Mouse (Mus musculus) c-Kit-positive CD71-positive TER-119-negative erythroid progenitor cells, embryonic 14.5 days (primary cell): ENCODE results near the gene Sash1.
"Not testable (repeated sequence)": the region's sequence is repeated elsewhere in the genome, so short reads cannot be mapped to it uniquely, and the experiment has no call there.

ENCODE experiments used
- DNase-seq: peaks from one replicate; pipeline ENCODE4 v3.0.0-alpha.2; 2013; ENCODE audit warnings: low read depth

The Sash1 gene

GRCm38 (mm10) chr10:8756604-8757354 lies 129.1 kb downstream of the Sash1 start:
- no peak for DNase-seq

DNA sequence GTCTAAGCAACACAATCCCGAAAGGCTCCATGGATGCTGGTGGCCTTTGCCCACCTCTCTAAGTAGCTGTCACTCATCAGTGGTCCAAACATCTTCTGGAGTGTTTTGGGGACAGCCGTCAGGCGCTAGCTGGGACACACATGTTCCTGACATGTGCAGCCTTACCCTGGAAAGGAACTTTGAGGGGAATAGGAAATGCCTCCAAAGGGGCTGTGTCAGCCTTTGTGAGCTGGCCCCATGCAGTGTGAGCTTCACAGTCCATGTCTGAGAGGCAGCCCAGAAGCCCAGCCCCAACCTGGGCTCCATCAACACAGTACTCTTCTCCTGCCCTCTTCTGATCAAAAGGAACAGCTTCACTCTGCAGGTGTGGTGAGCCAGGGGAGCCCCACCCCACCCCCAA lies 132.5 kb downstream of the Sash1 start:
- no peak for DNase-seq

GRCm38 (mm10) chr10:8752436-8752835 lies 133.4 kb downstream of the Sash1 start:
- DNase-seq, result no peak

DNA sequence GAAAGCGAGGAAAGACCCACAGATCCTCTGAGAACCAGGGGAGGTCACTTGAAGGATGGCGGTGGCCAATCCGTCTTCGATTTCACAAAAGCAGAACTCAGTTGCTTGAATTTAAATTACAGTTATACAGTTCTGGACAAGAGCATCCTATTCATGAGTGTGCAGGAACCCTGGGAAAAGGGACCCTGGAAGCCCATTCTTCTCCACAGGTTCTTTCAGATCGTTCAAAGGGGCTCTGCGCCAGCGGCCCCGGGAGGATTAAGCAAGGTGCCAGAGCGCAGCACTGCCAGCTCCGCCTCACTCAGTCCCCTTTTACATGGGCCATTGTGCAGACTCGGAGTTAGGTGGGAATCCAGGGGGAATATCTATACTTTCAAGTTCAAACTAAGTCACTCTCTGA lies 136.3 kb downstream of the Sash1 start:
- no peak for DNase-seq

DNA sequence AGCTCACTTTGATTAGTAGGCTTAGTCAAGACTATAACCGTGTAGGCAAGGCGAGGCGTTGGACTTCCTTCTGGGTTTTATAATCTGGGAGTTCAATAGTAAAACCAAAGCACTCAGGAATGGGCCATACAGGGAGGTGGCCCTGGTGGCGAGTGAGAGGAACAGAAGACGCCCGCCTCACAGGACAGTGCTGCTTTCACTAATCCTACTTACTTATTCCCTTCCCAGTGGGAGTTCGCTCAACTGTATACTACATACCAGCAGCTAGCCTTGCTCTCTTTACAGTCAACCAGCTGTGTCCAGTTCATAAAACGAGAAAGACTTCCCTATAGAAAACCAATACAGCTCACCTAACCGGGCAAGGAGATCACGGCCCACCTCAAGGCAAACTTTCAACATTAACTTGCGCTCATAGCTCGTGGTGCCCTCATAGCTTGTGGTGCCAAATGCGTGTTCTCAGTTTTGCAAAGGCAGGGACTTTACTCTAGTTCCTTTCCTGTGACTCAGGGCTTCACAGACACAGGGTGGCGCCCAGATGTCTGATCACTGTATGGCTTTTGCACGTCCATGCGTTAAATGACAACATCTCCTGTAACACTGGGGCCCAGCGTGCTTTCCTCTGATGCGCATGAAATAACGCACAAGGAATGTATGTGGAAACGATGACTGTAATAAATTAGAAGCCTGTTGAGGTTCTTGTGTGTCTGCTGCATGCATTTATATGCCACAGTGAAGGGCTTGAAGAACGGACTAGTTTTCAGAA lies 138.2 kb downstream of the Sash1 start:
- no peak for DNase-seq

DNA sequence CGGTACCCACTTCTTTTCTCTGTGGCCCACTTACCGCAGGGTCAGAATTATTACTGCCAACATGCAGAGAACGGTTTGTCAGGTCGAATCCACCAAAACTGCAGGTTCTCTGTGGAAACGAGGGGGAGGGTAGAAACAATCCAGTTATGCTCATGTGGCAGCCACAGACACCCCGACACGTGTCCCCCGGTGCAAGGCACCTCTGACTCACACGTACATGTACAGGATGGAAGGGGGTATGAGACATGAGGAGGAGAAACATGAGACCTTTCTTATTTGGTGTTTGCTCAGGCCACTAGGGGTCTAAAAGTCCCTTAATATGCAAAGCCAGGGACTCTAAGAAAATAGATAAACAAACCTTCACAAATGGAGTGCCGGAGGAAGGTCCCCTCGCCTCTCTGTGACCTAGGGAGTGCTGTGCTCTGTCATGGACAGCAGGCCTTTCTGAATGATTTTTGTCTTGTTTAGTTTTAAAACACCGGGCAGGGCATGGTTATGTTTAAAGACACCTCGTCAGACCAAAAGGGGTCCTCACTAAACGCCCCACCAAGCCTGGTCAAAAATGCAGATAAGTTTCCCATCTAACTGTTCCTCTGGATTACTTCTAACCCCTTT lies 139.7 kb downstream of the Sash1 start:
- no peak for DNase-seq

GRCm38 (mm10) chr10:8742872-8743271 lies 143.0 kb downstream of the Sash1 start:
- peak; percentile 35 for DNase-seq

- no peak for DNase-seq
Observed at GRCm38 (mm10) chr10:8741505-8741904, 144.4 kb downstream of the Sash1 start.

- DNase-seq, result no peak
Observed at GRCm38 (mm10) chr10:8740797-8741196, 145.1 kb downstream of the Sash1 start.

- no peak for DNase-seq
Observed at GRCm38 (mm10) chr10:8729387-8730337, 156.2 kb downstream of the Sash1 start.

GRCm38 (mm10) chr10:8719345-8719744 lies 166.5 kb downstream of the Sash1 start:
- DNase-seq, result no peak

GRCm38 (mm10) chr10:8718831-8719230 lies 167.0 kb downstream of the Sash1 start:
- DNase-seq, result no peak

DNA sequence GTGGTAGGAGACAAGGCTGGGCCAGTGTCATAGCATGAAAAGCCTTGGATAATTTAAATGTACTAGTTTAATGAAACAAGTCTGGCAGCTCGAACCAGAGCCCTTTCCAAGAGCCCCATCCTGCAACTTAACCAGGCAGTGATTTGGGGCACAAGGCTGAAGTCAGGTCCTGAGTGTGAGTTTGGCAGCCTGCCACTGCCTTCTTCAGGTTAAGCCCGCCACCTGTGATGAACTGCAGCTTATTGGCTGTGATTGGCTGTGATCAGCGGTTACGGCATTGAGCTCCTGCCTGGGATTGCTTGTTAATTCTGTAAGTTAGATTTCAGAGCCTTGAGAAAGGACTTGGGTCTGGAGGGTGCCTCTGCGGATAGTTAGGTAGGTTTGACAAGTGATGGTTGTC lies 168.7 kb downstream of the Sash1 start:
- no peak for DNase-seq

DNA sequence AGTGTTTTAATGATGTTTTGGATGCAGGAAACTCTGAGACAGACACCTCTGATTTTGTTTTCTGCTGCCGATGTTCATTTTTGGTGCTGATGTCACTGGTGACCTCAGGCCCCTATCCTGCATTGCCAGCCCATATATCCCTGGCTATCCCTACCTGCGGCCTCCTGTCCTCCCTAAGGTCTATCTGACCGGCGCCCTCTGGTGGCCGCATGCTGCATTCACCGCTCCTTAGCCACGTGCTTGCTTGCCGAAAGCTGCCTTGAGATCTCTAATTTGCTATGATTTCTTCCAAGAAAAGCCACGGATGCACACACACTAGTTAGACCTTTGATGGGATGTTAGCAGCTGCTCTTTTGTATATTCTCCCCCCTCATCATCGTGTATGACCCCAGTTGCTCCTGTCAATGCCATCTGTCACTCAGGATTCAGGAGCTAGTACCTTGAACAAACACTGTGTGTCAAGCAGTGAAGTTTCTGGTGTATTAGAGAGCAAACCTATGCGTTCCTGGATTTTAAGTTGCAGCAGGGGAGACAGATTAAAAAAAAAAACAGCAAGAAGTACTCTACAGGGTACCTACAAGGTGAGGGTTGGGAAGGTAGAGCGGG lies 170.1 kb downstream of the Sash1 start:
- peak; percentile 38 for DNase-seq

- not testable (repeated sequence) for DNase-seq
Observed at GRCm38 (mm10) chr10:8696636-8697035, 189.2 kb downstream of the Sash1 start.

GRCm38 (mm10) chr10:8693996-8694500 lies 191.8 kb downstream of the Sash1 start:
- no peak for DNase-seq

GRCm38 (mm10) chr10:8693561-8693960 lies 192.3 kb downstream of the Sash1 start:
- no peak for DNase-seq

DNA sequence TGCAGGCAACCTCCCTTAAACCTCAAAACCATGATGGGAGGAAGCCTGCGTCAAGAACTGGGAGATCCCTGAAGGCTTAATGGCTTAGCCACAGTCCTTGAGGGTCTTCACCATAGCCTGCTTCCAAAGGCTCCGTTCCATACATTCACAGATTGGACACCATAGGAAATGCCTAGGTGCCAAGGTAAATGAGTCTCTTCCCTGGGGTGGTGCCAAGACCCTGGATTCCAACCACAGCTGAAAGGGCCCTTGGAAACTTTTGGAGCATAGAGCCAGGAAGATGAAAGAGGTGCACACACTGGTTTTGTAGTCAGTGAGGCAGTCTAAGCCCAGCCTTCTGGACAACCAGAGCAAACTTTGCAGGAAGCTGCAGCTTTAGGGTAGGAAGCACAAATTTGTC lies 193.3 kb downstream of the Sash1 start:
- DNase-seq, result no peak

DNA sequence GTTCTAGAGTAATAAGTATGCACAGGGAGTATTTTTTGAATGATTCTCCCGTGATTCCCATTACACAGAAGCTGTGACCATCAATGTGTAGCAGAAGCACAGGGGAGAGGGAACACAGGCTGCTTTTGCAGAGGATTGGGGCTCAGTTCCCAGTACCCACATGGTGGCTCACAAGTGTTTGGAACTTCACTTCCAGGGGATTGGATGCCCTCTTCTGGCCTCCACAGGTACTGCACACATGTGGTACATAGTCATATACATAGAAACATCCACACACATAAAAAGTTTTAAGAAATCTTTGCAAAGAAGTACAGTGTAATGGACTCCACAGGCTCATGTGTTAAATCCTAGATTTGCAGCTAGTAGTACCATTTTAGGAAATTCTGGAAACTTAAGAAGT lies 199.7 kb downstream of the Sash1 start:
- DNase-seq, result no peak

DNA sequence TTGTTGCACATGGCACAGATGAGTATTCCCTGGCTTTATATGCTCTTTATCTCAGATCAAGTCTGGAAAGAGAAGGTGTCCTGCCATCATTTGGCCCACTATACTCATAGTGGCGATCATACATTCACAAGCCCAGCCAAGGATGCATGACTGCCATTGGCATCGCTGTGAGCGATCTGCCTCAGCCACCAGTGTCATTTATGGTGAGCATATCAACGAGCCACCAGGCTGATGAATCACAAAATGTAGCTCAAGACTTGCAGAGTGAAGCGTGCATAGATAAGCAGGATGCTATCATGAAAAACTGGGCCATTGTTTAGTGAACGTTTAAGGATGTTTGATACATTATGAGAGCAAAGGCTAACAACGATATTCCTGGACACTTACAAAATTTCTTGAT lies 200.6 kb downstream of the Sash1 start:
- DNase-seq, result no peak

DNA sequence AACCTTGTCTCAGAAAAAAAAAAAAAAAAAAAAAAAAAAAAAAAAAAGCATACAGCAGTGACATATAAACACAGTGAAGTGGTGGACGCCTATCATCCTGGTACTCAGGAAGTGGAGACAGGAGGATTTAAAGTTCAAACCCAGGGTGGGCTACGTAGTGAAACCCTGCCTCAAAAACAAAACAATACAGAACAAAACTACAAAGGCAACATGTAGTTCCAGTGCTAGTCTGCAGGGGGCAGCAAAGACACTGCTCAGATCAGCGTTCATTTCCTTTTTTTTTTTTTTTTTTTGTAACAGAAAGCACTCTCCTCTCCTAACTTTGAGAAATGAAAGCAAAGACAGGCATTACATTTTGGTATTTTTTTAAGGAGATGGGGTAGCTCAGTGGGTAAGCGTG lies 203.0 kb downstream of the Sash1 start:
- peak; percentile 13 for DNase-seq
